Mouse (Mus musculus) neural tube, embryonic 15.5 days (tissue): ENCODE measurements around the gene Gm21750. TPM values are rescaled to one million over a fixed set of nuclear protein-coding genes. Genes with fewer than 3 reads are reported as not detected.
"Not testable (repeated sequence)": the region's sequence is repeated elsewhere in the genome, so short reads cannot be mapped to it uniquely, and the experiment has no call there.

Experiments used
- ATAC-seq: fragments of 200-750 bp; cut with Nextera tagmentation; 2 replicates; pipeline ENCODE4 v1.8.0; 2017; ENCODE audit warnings: mild to moderate bottlenecking, moderate TSS enrichment, moderate library complexity; ENCODE audit not compliant: low FRiP score
- H3K27ac ChIP-seq: fragments of 300-500 bp; sonication (generic); replicated peaks from 2 replicates; pipeline ENCODE4 v1.5.1; 2015; ENCODE audit warnings: mild to moderate bottlenecking, inconsistent platforms
- H3K27me3 ChIP-seq: fragments of 300-500 bp; sonication (generic); replicated peaks from 2 replicates; pipeline ENCODE4 v1.6.1; 2015; ENCODE audit warnings: inconsistent platforms
- H3K36me3 ChIP-seq: fragments of 300-500 bp; sonication (generic); 2 replicates; pipeline ENCODE4 v1.6.1; 2015; ENCODE audit warnings: inconsistent platforms
- H3K4me1 ChIP-seq: fragments of 300-500 bp; sonication (generic); 2 replicates; pipeline ENCODE4 v1.6.1; 2015; ENCODE audit warnings: inconsistent platforms
- H3K4me2 ChIP-seq: fragments of 300-500 bp; sonication (generic); 2 replicates; pipeline ENCODE4 v1.6.1; 2015; ENCODE audit warnings: inconsistent platforms, mild to moderate bottlenecking, moderate library complexity
- H3K4me3 ChIP-seq: fragments of 300-500 bp; sonication (generic); replicated peaks from 2 replicates; pipeline ENCODE4 v1.5.1; 2015; ENCODE audit warnings: mild to moderate bottlenecking, inconsistent platforms
- H3K9ac ChIP-seq: fragments of 300-500 bp; sonication (generic); replicated peaks from 2 replicates; pipeline ENCODE4 v1.6.1; 2015; ENCODE audit warnings: mild to moderate bottlenecking, inconsistent platforms
- H3K9me3 ChIP-seq: fragments of 300-500 bp; sonication (generic); replicated peaks from 2 replicates; pipeline ENCODE4 v1.6.1; 2016; ENCODE audit warnings: inconsistent platforms
- WGBS: fragments of 180-500 bp; shearing (Covaris S2); methylation state at CpG from one replicate; pipeline ENCODE4 v1.1.7; 2015; ENCODE audit warnings: mixed read lengths; 5-methylcytosine and 5-hydroxymethylcytosine counted together
- polyA plus RNA-seq: library from polyadenylated mRNA; unstranded; fragments of >200 nt; fragmentation: Nextera tagmentation; extraction: Ambion mirVana; gene quantifications from 2 replicates; pipeline ENCODE4 v1.2.1, GENCODE M21; 2015

Gene Gm21750
- polyA plus RNA-seq: not detected in 2 replicates

DNA sequence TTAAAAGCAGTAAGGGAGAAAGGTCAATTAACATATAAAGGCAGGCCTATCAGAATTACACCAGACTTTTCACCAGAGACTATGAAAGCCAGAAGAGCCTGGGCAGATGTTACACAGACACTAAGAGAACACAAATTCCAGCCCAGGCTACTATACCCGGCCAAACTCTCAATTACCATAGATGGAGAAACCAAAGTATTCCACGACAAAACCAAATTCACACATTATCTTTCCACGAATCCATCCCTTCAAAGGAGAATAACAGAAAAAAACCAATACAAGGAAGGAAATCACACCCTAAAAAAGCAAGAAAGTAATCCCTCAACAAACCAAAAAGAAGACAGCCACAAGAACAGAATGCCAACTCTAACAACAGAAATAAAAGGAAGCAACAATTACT, at the start of gene Gm21750:
Gene Gm21750, plus strand, starts transcription at position 301 of the 400 bp plus-strand sequence.
- WGBS: 86% methylated on average over 3 of the region's 3 CpGs

DNA sequence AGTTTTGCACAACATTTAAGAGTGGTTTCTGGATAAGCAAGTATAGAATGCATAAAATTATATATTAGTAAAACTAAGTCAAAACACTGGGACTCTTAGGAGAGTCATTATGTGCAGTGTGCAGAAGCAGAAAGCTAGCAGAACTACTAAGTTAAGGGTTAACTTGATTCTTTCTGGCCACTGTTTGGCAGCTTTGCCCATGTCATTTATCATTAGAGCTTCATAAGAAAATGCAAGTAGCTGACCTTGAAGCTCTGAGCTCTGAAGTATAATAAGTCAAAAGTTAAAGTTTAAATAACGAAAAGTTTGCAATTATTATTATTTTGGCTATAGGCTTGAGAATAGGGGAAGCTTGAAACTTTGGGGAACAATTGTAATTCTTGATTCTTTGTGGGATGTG, 46.1 kb upstream of the Gm21750 start:
- H3K27me3 ChIP-seq, H3K36me3 ChIP-seq, H3K27ac ChIP-seq, H3K9me3 ChIP-seq, H3K4me3 ChIP-seq, ATAC-seq, H3K9ac ChIP-seq, H3K4me1 ChIP-seq, H3K4me2 ChIP-seq: not testable (repeated sequence)
- 70% methylated on average over 1 of the region's 1 CpGs for WGBS

More for the DNA sequence above, at the start of gene Gm21750:
- H3K4me3 ChIP-seq, H3K9me3 ChIP-seq, H3K27ac ChIP-seq, H3K4me2 ChIP-seq, H3K4me1 ChIP-seq, H3K36me3 ChIP-seq, ATAC-seq, H3K27me3 ChIP-seq, H3K9ac ChIP-seq: not testable (repeated sequence)

DNA sequence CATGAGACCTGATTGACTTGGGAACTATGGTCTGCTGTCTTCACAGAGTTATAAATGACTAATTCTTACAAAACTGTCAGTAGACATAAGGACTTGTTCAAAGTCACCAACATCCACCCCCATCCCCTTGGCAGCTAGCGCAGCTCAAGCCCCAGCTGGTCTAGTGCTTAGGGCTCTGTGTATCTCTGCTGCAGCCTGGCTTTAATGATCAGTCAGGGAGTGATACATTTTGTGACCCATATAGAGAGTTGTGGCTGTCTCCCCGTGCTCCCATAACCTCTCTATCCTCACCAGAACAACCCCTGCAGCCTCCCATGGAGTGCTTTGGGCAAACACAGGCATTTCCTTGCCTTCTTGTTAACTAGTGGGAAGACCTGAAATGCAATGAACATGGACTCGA, 40.1 kb upstream of the Gm21750 start:
- Histone ChIP-seq H3K4me3 (no peak overlapping the region), H3K27ac (no peak overlapping the region), H3K4me1 (no peaks in the 10 kb centered on the region), H3K9me3 (0 out of 2 replicates have a peak, but pooled peaks cover 4% of the 10 kb centered on the region), H3K36me3 (no peaks in the 10 kb centered on the region), H3K4me2 (no peak overlapping the region), H3K9ac (no peak overlapping the region), H3K27me3 (no peaks in the 10 kb centered on the region)
- 90% methylated on average over 3 of the region's 3 CpGs for WGBS
- ATAC-seq: no peak

DNA sequence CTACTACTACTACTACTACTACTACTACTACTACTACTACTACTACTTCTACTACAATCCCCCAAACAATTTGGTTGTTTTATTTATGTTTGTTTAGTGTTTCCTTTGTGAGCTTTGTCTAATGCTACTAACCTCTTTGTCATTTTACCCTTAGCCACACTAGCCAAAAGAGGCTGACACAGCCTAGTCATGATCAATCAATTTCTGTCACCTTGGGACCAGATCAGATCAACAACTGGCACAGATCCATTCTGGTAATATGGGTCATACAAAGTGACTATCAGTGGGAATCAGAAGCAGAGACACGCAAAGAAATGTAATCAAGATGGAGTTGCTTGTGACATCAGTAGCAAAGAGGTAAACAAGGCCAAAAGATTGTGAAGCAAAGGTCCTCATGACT, 38.0 kb upstream of the Gm21750 start:
- ATAC-seq: no peak
- no peaks in the 10 kb centered on the region for H3K27me3 ChIP-seq
- H3K9me3 ChIP-seq: 0 out of 2 replicates have a peak, but pooled peaks cover 4% of the 10 kb centered on the region
- 97% methylated on average over 1 of the region's 1 CpGs for WGBS
- H3K4me1 ChIP-seq: no peaks in the 10 kb centered on the region
- H3K4me3 ChIP-seq: no peak overlapping the region
- no peak overlapping the region for H3K9ac ChIP-seq
- H3K4me2 ChIP-seq: no peak overlapping the region
- H3K27ac ChIP-seq: no peak overlapping the region
- no peaks in the 10 kb centered on the region for H3K36me3 ChIP-seq

DNA sequence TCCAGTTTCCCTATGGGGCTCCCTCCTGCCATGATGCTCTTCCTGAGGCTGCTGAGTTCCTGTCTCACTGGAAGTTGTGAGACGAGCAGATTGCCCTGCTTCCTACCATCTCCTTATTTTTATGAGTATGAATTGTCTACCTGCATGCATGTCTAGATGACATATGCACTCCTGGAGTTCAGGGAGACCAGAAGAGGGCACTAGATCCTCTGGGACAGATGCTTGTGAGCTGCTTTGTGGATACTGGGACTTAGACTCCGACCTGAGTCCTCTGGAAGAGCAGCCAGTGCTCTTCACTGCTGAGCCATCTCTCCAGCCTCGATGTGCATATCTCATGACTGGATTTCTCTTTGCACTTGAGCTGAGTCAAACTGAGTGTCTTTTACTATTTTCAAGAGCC, 35.6 kb upstream of the Gm21750 start:
- Histone ChIP-seq H3K4me1 (no peaks in the 10 kb centered on the region), H3K27ac (no peak overlapping the region), H3K4me3 (no peak overlapping the region), H3K9me3 (no peaks in the 10 kb centered on the region), H3K27me3 (no peaks in the 10 kb centered on the region), H3K36me3 (no peaks in the 10 kb centered on the region), H3K9ac (no peak overlapping the region), H3K4me2 (no peak overlapping the region)
- ATAC-seq: no peak
- WGBS: 75% methylated on average over 3 of the region's 3 CpGs

DNA sequence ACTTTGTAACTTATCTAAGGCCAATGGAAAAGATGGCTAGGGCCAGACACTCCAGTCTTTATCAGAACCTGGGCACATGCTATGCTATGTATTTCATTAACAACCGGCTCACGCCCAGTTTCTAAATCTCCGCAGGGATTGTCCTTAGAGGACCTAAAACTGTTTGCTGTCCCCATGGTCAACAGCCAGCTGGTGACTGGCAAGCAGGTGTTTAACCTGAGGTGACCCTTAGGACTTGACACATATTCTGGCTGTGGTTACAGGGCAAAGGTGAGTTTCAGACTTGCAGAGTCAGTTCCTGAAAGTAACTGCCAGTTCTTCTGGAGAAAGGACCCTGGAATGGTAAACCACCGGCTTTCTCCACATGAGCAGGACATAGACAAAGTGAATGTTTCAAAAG, 29.5 kb upstream of the Gm21750 start:
- H3K36me3 ChIP-seq: no peaks in the 10 kb centered on the region
- no peak overlapping the region for H3K27ac ChIP-seq
- H3K27me3 ChIP-seq: no peaks in the 10 kb centered on the region
- no peaks in the 10 kb centered on the region for H3K4me1 ChIP-seq
- H3K9ac ChIP-seq: no peak overlapping the region
- H3K4me2 ChIP-seq: no peak overlapping the region
- H3K9me3 ChIP-seq: no peaks in the 10 kb centered on the region
- no peak overlapping the region for H3K4me3 ChIP-seq
- WGBS: 94% methylated on average over 4 of the region's 4 CpGs
- ATAC-seq: no peak

DNA sequence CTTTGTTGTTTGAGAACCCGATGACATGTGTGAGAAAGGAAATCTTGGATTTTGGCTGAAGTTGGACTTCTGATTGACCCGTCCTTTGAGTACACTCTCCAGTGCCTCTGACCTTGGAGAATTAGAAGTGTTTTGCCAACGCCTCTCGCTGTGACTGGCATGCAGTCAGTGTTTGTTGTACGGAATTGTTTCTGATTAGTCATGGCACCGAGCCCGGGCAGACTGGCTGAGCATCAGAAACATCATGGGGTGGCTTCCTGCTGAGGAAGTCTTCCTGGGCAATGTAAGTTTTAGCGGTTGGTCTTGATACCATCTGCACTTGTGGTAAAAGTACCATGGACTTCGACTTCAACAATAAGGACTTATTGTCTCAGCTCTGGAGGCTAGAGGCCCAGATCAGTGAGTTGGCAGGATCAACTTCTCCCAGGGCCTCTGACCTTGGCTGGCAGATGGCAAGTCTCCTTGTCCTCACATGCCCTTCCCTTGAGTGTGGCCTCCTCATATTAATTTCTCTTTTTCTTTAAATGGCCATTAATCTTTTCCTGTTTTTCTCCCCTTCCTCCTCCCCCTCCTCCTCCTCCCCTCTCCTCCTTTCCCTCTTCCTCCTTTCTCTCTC, 28.3 kb upstream of the Gm21750 start:
- Histone ChIP-seq H3K4me3 (no peak overlapping the region), H3K27me3 (no peaks in the 10 kb centered on the region), H3K9me3 (no peaks in the 10 kb centered on the region), H3K36me3 (no peaks in the 10 kb centered on the region), H3K27ac (no peak overlapping the region), H3K4me2 (no peak overlapping the region), H3K9ac (no peak overlapping the region), H3K4me1 (no peaks in the 10 kb centered on the region)
- 41% methylated on average over 9 of the region's 9 CpGs for WGBS
- no peak for ATAC-seq

DNA sequence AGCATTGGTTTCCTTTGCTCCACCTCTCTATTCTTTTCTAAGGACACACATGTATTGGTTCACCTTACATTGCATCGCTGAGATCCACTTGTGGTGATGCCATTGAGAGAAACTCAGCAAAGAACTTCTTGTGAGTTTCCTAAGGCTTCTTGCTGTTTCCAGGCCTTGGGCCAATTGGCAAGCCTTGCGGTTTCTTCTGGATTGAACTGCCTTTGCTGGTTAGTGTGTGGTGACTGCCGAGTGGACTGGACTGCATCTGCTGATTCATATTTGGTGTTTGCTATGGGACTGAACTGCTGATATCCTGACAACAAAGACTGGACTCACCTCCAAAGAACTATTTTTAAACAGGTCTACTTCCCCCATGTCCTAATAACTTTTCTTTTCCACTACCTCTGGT, 26.7 kb upstream of the Gm21750 start:
- Histone ChIP-seq H3K4me1 (no peaks in the 10 kb centered on the region), H3K4me2 (no peak overlapping the region), H3K36me3 (no peaks in the 10 kb centered on the region), H3K27ac (no peak overlapping the region), H3K27me3 (no peaks in the 10 kb centered on the region), H3K9me3 (no peaks in the 10 kb centered on the region), H3K4me3 (no peak overlapping the region), H3K9ac (no peak overlapping the region)
- no peak for ATAC-seq
- 92% methylated on average over 3 of the region's 3 CpGs for WGBS

DNA sequence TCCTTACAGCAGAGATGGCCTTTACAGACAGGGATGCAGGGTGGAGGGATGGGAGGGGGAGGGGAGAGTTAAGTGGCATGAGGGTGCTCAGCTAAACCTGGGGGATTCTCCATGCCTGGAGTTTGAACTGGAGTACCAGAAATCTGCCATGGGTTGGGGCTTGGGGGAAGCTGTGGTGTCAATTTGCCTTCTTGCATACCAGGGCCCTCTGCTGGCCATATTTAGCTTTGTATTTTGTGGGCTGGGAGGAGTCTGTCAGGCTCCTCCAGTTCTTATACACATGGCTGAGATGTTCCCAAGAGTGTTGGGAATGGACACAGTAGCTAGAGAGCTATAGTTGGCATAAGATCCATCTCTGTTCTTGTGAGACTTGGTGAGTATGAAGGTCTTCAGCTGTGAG, 23.6 kb upstream of the Gm21750 start:
- Histone ChIP-seq H3K4me1 (no peaks in the 10 kb centered on the region), H3K9ac (no peak overlapping the region), H3K4me2 (no peak overlapping the region), H3K4me3 (no peak overlapping the region), H3K27ac (no peak overlapping the region), H3K36me3 (no peaks in the 10 kb centered on the region), H3K27me3 (no peaks in the 10 kb centered on the region), H3K9me3 (no peaks in the 10 kb centered on the region)
- no peak for ATAC-seq

DNA sequence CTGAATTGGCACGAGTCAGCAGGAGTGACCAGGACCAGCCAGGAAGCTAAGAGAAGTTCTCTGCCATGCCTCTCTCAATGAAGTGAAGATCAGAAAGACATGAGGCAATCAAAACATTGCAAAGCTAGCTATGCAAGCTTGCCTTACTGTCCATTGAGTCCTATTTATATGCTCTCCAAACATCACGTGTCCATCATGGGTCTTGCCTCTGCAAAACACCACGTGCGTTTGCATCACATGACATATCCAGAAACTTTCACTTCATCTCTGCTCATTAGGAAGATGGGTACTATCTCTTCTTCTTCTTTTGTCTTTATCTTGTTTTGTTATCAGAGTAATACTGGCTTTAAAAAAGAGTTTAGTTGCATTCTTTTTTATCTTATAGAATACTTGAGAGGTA, 10.8 kb upstream of the Gm21750 start:
- no peaks in the 10 kb centered on the region for H3K27me3 ChIP-seq
- ATAC-seq: no peak
- 90% methylated on average over 4 of the region's 4 CpGs for WGBS
- no peak overlapping the region for H3K9ac ChIP-seq
- no peak overlapping the region for H3K4me2 ChIP-seq
- H3K27ac ChIP-seq: no peak overlapping the region
- no peak overlapping the region for H3K4me3 ChIP-seq
- H3K9me3 ChIP-seq: no peaks in the 10 kb centered on the region
- no peaks in the 10 kb centered on the region for H3K36me3 ChIP-seq
- no peaks in the 10 kb centered on the region for H3K4me1 ChIP-seq

DNA sequence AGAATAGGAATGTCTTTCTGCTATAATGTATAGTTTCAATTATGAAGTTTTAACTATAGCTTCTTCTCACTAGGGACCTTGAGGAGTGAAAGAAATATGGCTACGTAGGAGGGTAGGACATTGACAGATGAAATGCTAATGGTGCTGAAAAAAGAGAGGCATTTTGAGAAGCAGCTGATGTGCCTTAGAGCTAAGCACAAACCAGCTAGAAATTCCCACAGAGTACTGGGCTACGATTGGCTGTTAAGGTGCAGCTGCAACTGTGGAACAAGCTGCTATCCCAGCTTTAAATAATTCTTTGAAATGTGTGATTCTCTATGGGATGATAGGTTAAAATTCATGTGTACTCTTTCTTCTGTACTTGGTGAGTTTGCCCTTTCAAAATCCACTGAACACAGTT, 9.1 kb downstream of the Gm21750 start:
- no peaks in the 10 kb centered on the region for H3K4me1 ChIP-seq
- H3K27me3 ChIP-seq: no peaks in the 10 kb centered on the region
- 73% methylated on average over 2 of the region's 2 CpGs for WGBS
- H3K36me3 ChIP-seq: no peaks in the 10 kb centered on the region
- H3K4me2 ChIP-seq: no peak overlapping the region
- no peak for ATAC-seq
- no peaks in the 10 kb centered on the region for H3K9me3 ChIP-seq
- H3K27ac ChIP-seq: no peak overlapping the region
- no peak overlapping the region for H3K4me3 ChIP-seq
- H3K9ac ChIP-seq: no peak overlapping the region

DNA sequence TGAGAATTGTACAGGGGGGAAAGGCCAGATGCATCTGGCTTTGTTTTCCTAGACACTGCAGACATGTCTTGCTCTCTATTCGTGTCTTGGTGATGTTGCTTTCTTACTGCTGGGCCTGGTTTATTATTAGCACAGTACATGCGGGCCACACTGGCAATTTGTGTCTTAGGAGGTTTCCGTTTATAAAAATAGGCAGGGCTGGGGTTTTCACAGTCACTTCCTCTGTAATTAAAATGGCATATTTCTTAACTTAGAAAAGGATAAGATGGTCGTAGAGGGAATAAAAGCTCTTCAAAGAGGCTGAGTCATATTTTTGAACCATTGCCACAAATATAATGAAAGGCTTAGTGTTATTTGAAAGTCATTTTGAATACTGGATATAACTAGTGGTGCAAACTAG, 26.7 kb downstream of the Gm21750 start:
- ATAC-seq: no peak
- no peaks in the 10 kb centered on the region for H3K9me3 ChIP-seq
- no peak overlapping the region for H3K27ac ChIP-seq
- no peaks in the 10 kb centered on the region for H3K36me3 ChIP-seq
- no peak overlapping the region for H3K4me2 ChIP-seq
- H3K4me1 ChIP-seq: no peaks in the 10 kb centered on the region
- no peak overlapping the region for H3K9ac ChIP-seq
- H3K27me3 ChIP-seq: no peaks in the 10 kb centered on the region
- WGBS: 61% methylated on average over 4 of the region's 4 CpGs
- no peak overlapping the region for H3K4me3 ChIP-seq

DNA sequence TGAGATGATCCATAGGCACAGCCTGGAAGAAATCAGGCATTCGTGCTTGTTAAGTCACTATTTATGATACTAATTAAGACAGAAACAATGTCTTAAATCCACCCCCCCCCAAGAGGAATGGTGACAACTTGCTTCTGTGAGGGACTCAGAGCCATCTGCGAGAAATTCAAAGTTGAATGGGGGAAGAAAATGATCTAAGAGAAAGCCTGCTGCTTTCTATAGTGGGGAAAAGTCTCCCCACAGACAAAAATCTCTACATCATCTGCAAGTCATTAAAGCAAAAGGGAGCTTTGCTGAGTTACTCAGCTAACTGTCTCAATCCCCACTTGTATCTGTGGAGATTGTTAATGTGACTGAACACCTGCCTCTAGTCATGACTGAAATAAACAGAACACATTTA, 27.4 kb downstream of the Gm21750 start:
- H3K9ac ChIP-seq: no peak overlapping the region
- ATAC-seq: no peak
- H3K36me3 ChIP-seq: no peaks in the 10 kb centered on the region
- H3K4me1 ChIP-seq: no peaks in the 10 kb centered on the region
- WGBS: 52% methylated on average over 2 of the region's 2 CpGs
- no peak overlapping the region for H3K4me3 ChIP-seq
- no peak overlapping the region for H3K27ac ChIP-seq
- H3K27me3 ChIP-seq: no peaks in the 10 kb centered on the region
- no peaks in the 10 kb centered on the region for H3K9me3 ChIP-seq
- H3K4me2 ChIP-seq: no peak overlapping the region
